Mouse (Mus musculus) cerebellum, adult 9-11 months (tissue): ENCODE measurements at regions not wholly inside any gene's neighbourhood (a gene's known extent, or its start where the extent isn't known, plus 50 kb on each side); places are given as distances from the start of the nearest gene placed in this dataset.

Experiments used
- DNase-seq: peaks from one replicate; pipeline ENCODE4 v3.0.0; 2022

- DNase-seq, result no peak
Observed at GRCm38 (mm10) chr15:61395296-61395826, 472.5 kb upstream of the A1bg start.

- no peak for DNase-seq
Observed at GRCm38 (mm10) chr15:61380666-61381065, 457.9 kb upstream of the A1bg start.

- no peak for DNase-seq
Observed at GRCm38 (mm10) chr15:61366276-61366675, 443.5 kb upstream of the A1bg start.

GRCm38 (mm10) chr15:61365511-61365910 lies 442.7 kb upstream of the A1bg start:
- DNase-seq, result no peak

GRCm38 (mm10) chr15:61364461-61364860 lies 441.6 kb upstream of the A1bg start:
- DNase-seq, result no peak

- no peak for DNase-seq
Observed at GRCm38 (mm10) chr15:61361254-61361653, 438.4 kb upstream of the A1bg start.

- DNase-seq, result no peak
Observed at GRCm38 (mm10) chr15:61355344-61355743, 432.5 kb upstream of the A1bg start.

GRCm38 (mm10) chr15:61351729-61352342 lies 429.0 kb upstream of the A1bg start:
- no peak for DNase-seq

GRCm38 (mm10) chr15:61345101-61345500 lies 422.3 kb upstream of the A1bg start:
- no peak for DNase-seq

- DNase-seq, result no peak
Observed at GRCm38 (mm10) chr15:61342618-61343017, 419.8 kb upstream of the A1bg start.

- no peak for DNase-seq
Observed at GRCm38 (mm10) chr15:61327925-61328324, 405.1 kb upstream of the A1bg start.

- no peak for DNase-seq
Observed at GRCm38 (mm10) chr15:61322243-61322642, 399.4 kb upstream of the A1bg start.

- no peak for DNase-seq
Observed at GRCm38 (mm10) chr15:61309452-61310165, 386.8 kb upstream of the A1bg start.

GRCm38 (mm10) chr15:61308936-61309335 lies 386.1 kb upstream of the A1bg start:
- no peak for DNase-seq

GRCm38 (mm10) chr15:61304546-61304945 lies 381.7 kb upstream of the A1bg start:
- DNase-seq, result no peak

GRCm38 (mm10) chr15:61299796-61300195 lies 377.0 kb upstream of the A1bg start:
- DNase-seq, result no peak

GRCm38 (mm10) chr15:61297447-61298208 lies 374.8 kb upstream of the A1bg start:
- no peak for DNase-seq

- DNase-seq, result no peak
Observed at GRCm38 (mm10) chr15:61294616-61295015, 371.8 kb upstream of the A1bg start.

GRCm38 (mm10) chr15:61294131-61294530 lies 371.3 kb upstream of the A1bg start:
- DNase-seq, result no peak

GRCm38 (mm10) chr15:61268766-61269165 lies 346.0 kb upstream of the A1bg start:
- no peak for DNase-seq

- no peak for DNase-seq
Observed at GRCm38 (mm10) chr15:61259047-61259446, 336.2 kb upstream of the A1bg start.

GRCm38 (mm10) chr15:61244511-61244910 lies 321.7 kb upstream of the A1bg start:
- no peak for DNase-seq

- DNase-seq, result no peak
Observed at GRCm38 (mm10) chr15:61242161-61242681, 319.4 kb upstream of the A1bg start.
